Mouse (Mus musculus): ENCODE measurements around the gene Gramd2.

DNA sequence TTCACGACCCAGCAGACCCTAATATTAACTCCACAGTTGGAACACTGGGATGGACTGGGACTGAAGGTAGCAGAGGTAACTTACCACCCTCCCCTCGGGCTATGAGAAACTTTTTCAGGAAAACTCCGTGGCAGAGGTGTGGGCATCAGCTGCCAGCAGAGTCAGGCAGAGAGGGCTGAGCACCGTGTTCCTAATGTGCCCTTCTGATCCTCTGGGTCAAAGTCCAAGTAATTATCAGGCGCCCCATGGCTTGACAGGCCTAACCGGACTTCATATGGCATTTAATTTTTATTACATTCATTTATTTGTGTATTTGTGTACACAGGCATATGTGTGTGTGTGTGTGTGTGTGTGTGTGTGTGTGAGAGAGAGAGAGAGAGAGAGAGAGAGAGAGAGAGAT is 23.2 kb downstream of the Gramd2 start:
- TF ChIP-seq CTCF (IDR thresholded peaks at IDR 0.05; ENCODE audit: low read depth, low read length) (no peak), EP300 (IDR thresholded peaks at IDR 0.05; ENCODE audit: insufficient read depth, low read depth, low read length) (no peak)
